Mouse (Mus musculus): ENCODE results near the gene Wnt4. TPM values are rescaled to one million over a fixed set of nuclear protein-coding genes. Genes with fewer than 3 reads are reported as not detected.

Wnt4 gene
- total RNA-seq, 2 experiments from 2014 or later, result 11.0 to 12.6 TPM

GRCm38 (mm10) chr4:137305831-137306576 is 28.7 kb downstream of the Wnt4 start:
- no peak for DNase-seq (ENCODE audit: low spot score in 2 of 2)

GRCm38 (mm10) chr4:137306577-137306888 is 29.2 kb downstream of the Wnt4 start:
- DNase-seq (ENCODE audit: low spot score in 2 of 2), result no peak

GRCm38 (mm10) chr4:137306991-137307706 is 29.9 kb downstream of the Wnt4 start:
- DNase-seq (ENCODE audit: low spot score in 2 of 2), result no peak

GRCm38 (mm10) chr4:137308377-137308776 is 31.1 kb downstream of the Wnt4 start:
- no peak for DNase-seq (ENCODE audit: low spot score in 2 of 2)

GRCm38 (mm10) chr4:137313511-137313910 is 36.2 kb downstream of the Wnt4 start:
- no peak for DNase-seq (ENCODE audit: low spot score in 2 of 2)

GRCm38 (mm10) chr4:137314561-137314960 is 37.3 kb downstream of the Wnt4 start:
- DNase-seq (ENCODE audit: low spot score in 2 of 2), result no peak

GRCm38 (mm10) chr4:137315061-137315460 is 37.8 kb downstream of the Wnt4 start:
- DNase-seq (ENCODE audit: low spot score in 2 of 2), result no peak

- no peak for DNase-seq (ENCODE audit: low spot score in 2 of 2)
Measured at GRCm38 (mm10) chr4:137316027-137316770, 38.9 kb downstream of the Wnt4 start.

- DNase-seq (ENCODE audit: low spot score in 2 of 2), result no peak
Measured at GRCm38 (mm10) chr4:137324926-137325325, 47.6 kb downstream of the Wnt4 start.

- no peak for DNase-seq (ENCODE audit: low spot score in 2 of 2)
Measured at GRCm38 (mm10) chr4:137326494-137326893, 49.2 kb downstream of the Wnt4 start.

GRCm38 (mm10) chr4:137332051-137332450 is 54.8 kb downstream of the Wnt4 start:
- no peak for DNase-seq (ENCODE audit: low spot score in 2 of 2)

GRCm38 (mm10) chr4:137336468-137336867 is 59.2 kb downstream of the Wnt4 start:
- no peak for DNase-seq (ENCODE audit: low spot score in 2 of 2)

GRCm38 (mm10) chr4:137339415-137339814 is 62.1 kb downstream of the Wnt4 start:
- no peak for DNase-seq (ENCODE audit: low spot score in 2 of 2)

- no peak for DNase-seq (ENCODE audit: low spot score in 2 of 2)
Measured at GRCm38 (mm10) chr4:137342816-137343215, 65.5 kb downstream of the Wnt4 start.

- no peak for DNase-seq (ENCODE audit: low spot score in 2 of 2)
Measured at GRCm38 (mm10) chr4:137345112-137345511, 67.8 kb downstream of the Wnt4 start.

GRCm38 (mm10) chr4:137345790-137346189 is 68.5 kb downstream of the Wnt4 start:
- no peak for DNase-seq (ENCODE audit: low spot score in 2 of 2)

Other genes starting within 250 kb of the Wnt4 start
- 10 to 100 TPM; 13.1 to 14.0 TPM for gene Zbtb40, start 228.7 kb upstream of the Wnt4 start, total RNA-seq (2021)
- 100 to 1,000 TPM; 307 to 330 TPM for gene Cdc42, start 80.2 kb downstream of the Wnt4 start, total RNA-seq (2021)
- not detected for gene Cela3a, start 132.3 kb downstream of the Wnt4 start, total RNA-seq (2021)
- not detected for gene Cela3b, start 153.1 kb downstream of the Wnt4 start, total RNA-seq (2021)
- gene 1700013G24Rik, start 175.8 kb downstream of the Wnt4 start, total RNA-seq (2021), result not detected
- gene Hspg2, start 191.3 kb downstream of the Wnt4 start, total RNA-seq (2021), result 1 to 10 TPM; 4.3 to 5.0 TPM

Measured in left cerebral cortex, adult 18-20 months (tissue).